Mouse (Mus musculus) right cerebral cortex, postnatal 14 days (tissue): Measurements from ENCODE around the gene Fbxo24.

ENCODE experiments used
- DNase-seq: peaks from one replicate; pipeline ENCODE4 v3.0.0; 2022

Gene Fbxo24

GRCm38 (mm10) chr5:137600281-137600618 lies 28.6 kb downstream of the Fbxo24 start:
- DNase-seq: peak; percentile 18

DNA sequence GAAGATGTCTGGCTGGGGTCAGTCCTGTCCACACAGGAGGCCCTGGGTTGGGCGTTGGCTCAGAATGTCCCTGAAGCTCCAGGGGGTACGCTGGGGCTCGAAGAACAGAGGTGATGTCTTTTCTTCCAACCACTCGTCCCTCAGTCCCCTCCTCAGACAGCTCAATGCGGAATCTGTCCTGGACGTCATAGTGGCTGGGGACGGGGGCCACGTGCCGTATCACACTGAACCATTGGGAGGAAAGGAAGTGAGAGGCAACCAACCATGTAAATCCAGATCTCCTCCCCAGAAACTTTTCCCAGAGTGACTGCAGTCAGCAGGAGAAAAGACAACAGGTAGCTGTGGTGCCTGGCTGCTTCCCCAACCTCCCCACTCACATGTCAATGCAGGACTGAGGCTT lies 29.2 kb downstream of the Fbxo24 start:
- no peak for DNase-seq

DNA sequence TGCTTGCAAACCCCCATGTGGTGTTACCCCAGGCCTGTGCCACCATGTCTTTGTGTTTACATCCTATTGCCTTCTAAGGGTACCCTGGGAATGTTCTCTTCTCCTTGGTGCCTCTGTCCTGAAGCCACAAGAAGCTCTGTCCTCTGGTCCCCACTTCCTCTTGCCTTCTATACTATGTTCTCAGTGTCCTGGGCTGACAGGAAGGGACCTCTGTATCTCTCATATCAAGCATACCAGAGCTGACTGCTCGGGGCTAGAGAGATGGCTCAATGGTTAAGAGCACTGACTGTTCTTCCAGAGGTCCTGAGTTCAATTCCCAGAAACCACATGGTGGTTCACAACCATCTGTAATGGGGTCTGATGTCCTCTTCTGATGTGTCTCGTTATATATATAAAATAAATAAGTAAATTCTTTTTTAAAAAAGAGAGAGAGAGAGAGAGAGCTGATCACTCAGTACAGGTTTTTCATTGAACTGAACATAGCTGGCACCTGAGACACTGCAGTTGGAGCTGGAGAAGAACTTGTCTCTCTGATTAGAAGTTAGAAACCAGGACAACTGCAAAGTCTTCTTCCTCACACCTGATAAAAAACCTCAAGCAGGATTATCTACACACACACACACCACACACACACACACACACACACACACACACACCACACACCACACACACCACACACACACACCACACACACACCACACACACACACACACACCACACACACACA lies 30.5 kb downstream of the Fbxo24 start:
- no peak for DNase-seq

DNA sequence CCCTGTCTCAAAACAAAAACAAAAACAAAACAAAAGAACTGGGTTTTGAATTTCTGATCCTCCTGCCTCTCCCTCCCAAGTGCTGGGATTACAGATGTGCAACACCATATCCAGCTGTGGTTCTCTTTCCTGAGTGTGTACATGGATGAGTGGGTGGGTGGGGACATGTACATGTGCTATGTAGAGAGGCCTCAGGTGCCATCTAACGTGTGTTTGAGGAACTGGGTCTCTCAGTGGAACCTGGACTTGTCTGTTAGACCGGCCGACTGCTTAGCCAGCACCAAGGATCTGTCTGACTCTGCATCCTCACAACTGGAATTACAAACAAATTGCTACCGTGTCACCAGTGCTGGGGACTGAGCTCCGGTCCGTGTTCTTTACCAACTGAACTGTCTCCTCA lies 31.2 kb downstream of the Fbxo24 start:
- no peak for DNase-seq

GRCm38 (mm10) chr5:137596601-137597261 lies 32.1 kb downstream of the Fbxo24 start:
- DNase-seq: no peak

GRCm38 (mm10) chr5:137595921-137596320 lies 32.9 kb downstream of the Fbxo24 start:
- DNase-seq: no peak

DNA sequence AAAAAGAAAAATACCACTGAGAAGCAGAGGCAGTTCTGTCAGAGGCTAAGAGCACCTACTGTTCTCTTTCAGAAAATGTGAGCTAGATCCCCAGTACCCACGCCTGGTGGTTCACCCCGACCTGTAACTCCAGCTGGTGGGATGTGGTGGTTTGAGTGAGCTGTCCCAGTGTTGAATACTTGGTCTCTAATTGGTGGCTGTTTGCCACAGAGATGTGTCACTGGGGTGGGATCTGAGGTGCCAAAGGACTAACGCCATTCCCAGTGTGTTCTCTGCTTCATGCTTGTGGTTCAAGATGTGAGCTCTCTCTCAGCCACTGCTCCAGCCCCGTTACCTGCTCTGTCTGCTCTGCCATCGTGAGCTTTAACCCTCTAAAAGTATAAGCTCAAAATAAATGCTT lies 38.3 kb downstream of the Fbxo24 start:
- DNase-seq: no peak

- DNase-seq: peak; percentile 76
These were observed 43.8 kb downstream of the Fbxo24 start for GRCm38 (mm10) chr5:137584976-137585375.

- DNase-seq: peak; percentile 73
These were observed 45.1 kb downstream of the Fbxo24 start for GRCm38 (mm10) chr5:137583670-137584169.

DNA sequence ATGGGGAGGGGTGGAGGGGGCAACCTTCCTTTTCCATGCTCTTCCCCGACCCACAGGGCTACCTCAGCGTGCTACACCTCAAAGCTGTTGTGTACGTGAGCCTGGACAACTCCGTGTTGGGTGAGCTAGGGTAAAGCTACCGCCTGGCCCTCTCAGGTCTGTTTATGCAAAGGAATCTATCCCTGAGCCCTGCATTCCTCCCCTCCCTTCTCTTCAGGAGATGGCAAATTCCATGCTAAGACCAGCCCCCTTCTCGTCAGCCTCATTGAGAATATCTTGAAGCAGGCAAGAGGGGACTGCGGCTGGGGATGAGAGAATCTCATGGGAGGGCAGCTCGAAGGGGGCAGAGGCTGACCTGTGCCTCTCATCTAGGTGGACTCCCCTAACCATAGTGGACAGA lies 46.1 kb downstream of the Fbxo24 start:
- DNase-seq: no peak

- DNase-seq: no peak
These were observed 48.6 kb downstream of the Fbxo24 start for GRCm38 (mm10) chr5:137580246-137580645.

DNA sequence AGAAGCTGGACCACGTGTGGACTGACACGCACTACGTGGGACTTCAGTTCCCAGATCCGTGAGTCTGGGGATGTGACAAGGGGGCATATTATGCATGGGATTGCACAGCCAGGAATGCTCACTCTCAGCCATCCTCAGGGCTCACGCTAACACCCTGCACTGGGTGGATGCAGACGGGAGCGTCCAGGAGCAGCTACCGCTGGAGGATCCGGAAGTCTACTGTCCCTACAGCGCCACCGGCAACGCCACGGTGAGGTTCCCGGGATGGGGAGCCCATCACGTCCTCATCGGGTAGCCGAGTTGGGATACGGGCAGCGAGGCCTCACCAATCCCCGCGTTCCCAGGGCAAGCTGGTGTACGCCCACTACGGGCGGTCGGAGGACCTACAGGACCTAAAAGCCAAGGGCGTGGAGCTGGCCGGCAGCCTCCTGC lies 54.3 kb downstream of the Fbxo24 start:
- peak; percentile 45 for DNase-seq

GRCm38 (mm10) chr5:137570691-137571586 lies 57.9 kb downstream of the Fbxo24 start:
- DNase-seq: no peak

GRCm38 (mm10) chr5:137570181-137570580 lies 58.6 kb downstream of the Fbxo24 start:
- no peak for DNase-seq

DNA sequence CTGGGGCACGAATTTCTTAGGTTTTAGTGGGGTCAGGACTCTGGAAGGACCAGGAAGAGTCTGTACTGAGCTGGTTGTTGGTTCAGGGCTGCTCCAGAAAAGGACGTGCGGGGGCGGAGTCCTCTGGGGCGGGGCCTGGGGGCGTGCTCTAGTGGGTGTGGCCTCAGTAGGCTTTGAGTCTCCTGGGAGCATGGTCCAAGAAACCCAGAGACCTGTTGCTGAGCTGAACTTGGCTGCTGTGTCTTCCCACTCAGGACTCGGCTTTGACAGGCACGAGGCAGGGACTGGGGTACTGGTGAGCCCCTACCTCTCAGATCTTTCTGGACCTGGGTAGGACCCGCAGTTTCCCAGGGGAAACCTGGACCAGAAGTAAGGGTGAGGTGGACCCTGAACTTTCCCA lies 59.1 kb downstream of the Fbxo24 start, which contains the start of gene Tfr2:
Gene Tfr2 (plus strand): TSS at position 176 of the 400 bp plus-strand sequence.
- no peak for DNase-seq

DNA sequence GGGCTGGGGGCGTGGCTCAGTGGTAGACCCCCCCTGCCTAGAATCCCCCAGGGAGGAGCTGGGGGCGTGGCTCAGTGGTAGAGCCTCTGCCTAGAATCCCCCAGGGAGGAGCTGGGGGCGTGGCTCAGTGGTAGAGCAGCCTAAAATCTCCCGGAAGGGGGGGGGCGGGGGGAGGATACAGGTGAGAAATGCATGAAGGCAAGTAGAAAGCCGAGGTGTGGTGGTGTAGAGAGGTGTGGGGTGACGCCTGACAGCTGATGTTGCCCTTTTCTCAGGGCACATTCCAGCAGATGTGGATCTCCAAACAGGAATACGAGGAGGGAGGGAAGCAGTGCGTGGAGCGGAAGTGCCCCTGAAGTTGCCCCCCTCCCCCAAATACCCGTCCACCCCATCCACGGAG lies 59.8 kb downstream of the Fbxo24 start:
- no peak for DNase-seq

DNA sequence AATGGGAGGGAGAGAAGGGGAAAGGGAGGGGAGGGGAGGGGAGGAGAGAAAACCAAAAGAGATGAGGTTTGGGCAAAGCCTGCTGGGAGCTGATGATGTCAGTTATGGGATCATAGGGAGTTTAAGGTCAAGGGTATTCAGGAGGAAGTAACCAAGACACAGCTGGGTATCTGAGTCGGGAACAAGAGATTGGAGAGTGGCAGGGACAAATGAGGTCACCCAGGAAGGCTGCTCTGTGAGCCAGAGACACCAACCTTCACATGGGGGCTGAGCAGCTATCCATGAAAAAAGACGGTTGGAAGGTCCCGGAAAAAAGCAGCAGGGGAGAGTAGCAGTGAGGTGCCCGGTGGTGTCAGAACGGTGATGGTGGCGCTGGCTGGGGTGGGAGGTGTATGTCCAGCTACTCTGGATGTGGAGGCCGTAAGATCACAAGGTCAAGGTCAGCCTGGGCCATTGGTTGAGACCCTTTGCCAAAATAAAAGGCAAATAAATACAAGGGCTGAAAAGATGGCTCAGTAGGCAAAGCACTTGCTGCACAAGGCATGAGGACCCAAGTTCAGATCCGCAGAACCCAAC lies 60.5 kb downstream of the Fbxo24 start:
- DNase-seq: no peak

GRCm38 (mm10) chr5:137566416-137566815 lies 62.4 kb downstream of the Fbxo24 start:
- DNase-seq: no peak

- no peak for DNase-seq
These were observed 63.1 kb downstream of the Fbxo24 start for GRCm38 (mm10) chr5:137565744-137566143.

GRCm38 (mm10) chr5:137562965-137563364 lies 65.8 kb downstream of the Fbxo24 start:
- no peak for DNase-seq
